Mouse (Mus musculus) monocyte, adult 2 months (primary cell): ENCODE measurements around the gene Gm37240.
"Not testable (repeated sequence)": the region's sequence is repeated elsewhere in the genome, so short reads cannot be mapped to it uniquely, and the experiment has no call there.

Experiments used
- DNase-seq, 2 experiments: peaks; one replicate each; pipeline ENCODE4 v3.0.0; 2022; ENCODE audit warnings: low spot score in 2 of 2, low read depth in 1 of 2

The Gm37240 gene

GRCm38 (mm10) chr3:85887239-85887827 is at the start of gene Gm37240, which contains the start of gene Glt28d2:
Gene Gm37240 (minus strand): TSS chr3:85887518.
Gene Glt28d2 (minus strand): TSS chr3:85887516.
- DNase-seq, result no peak

- DNase-seq, result no peak
Observed at GRCm38 (mm10) chr3:85933586-85933985, 46.3 kb upstream of the Gm37240 start.

- no peak for DNase-seq
Observed at GRCm38 (mm10) chr3:85931859-85932258, 44.5 kb upstream of the Gm37240 start.

GRCm38 (mm10) chr3:85930671-85931255 is 43.4 kb upstream of the Gm37240 start:
- DNase-seq, result no peak

- DNase-seq, result no peak
Observed at GRCm38 (mm10) chr3:85929711-85930110, 42.4 kb upstream of the Gm37240 start.

- DNase-seq, result no peak
Observed at GRCm38 (mm10) chr3:85928140-85928611, 40.9 kb upstream of the Gm37240 start.

- DNase-seq, result no peak
Observed at GRCm38 (mm10) chr3:85927296-85927695, 40.0 kb upstream of the Gm37240 start.

GRCm38 (mm10) chr3:85923954-85924945 is 36.9 kb upstream of the Gm37240 start:
- no peak for DNase-seq

- DNase-seq, result no peak
Observed at GRCm38 (mm10) chr3:85923343-85923742, 36.0 kb upstream of the Gm37240 start.

- DNase-seq, result no peak
Observed at GRCm38 (mm10) chr3:85922331-85922730, 35.0 kb upstream of the Gm37240 start.

GRCm38 (mm10) chr3:85920671-85921070 is 33.4 kb upstream of the Gm37240 start:
- not testable (repeated sequence) for DNase-seq

- no peak for DNase-seq
Observed at GRCm38 (mm10) chr3:85917600-85917999, 30.3 kb upstream of the Gm37240 start.

- DNase-seq, result no peak
Observed at GRCm38 (mm10) chr3:85914806-85915205, 27.5 kb upstream of the Gm37240 start.

GRCm38 (mm10) chr3:85907136-85907535 is 19.8 kb upstream of the Gm37240 start:
- DNase-seq, result no peak

- no peak for DNase-seq
Observed at GRCm38 (mm10) chr3:85904371-85904770, 17.1 kb upstream of the Gm37240 start.

GRCm38 (mm10) chr3:85895020-85895419 is 7.7 kb upstream of the Gm37240 start:
- DNase-seq, result no peak

GRCm38 (mm10) chr3:85891571-85891970 is 4.3 kb upstream of the Gm37240 start:
- DNase-seq, result no peak

- DNase-seq, result no peak
Observed at GRCm38 (mm10) chr3:85888221-85888671, 928 bp upstream of the Gm37240 start.

- no peak for DNase-seq
Observed at GRCm38 (mm10) chr3:85886636-85887238, 581 bp downstream of the Gm37240 start.

- DNase-seq, result no peak
Observed at GRCm38 (mm10) chr3:85885906-85886305, 1.4 kb downstream of the Gm37240 start.

GRCm38 (mm10) chr3:85880687-85881086 is 6.6 kb downstream of the Gm37240 start:
- no peak for DNase-seq
